Mouse (Mus musculus): ENCODE measurements at regions not wholly inside any gene's neighbourhood (a gene's known extent, or its start where the extent isn't known, plus 50 kb on each side); places are given as distances from the start of the nearest gene placed in this dataset.

GRCm38 (mm10) chr15:64532260-64533120 lies 285.0 kb upstream of the Gm21798 start:
- no peak for DNase-seq

- no peak for DNase-seq
Measured at GRCm38 (mm10) chr15:64533169-64533795, 284.2 kb upstream of the Gm21798 start.

- peak; percentile 17 for DNase-seq
Measured at GRCm38 (mm10) chr15:64534166-64534565, 283.3 kb upstream of the Gm21798 start.

GRCm38 (mm10) chr15:64535160-64535559 lies 282.3 kb upstream of the Gm21798 start:
- peak; percentile 9 for DNase-seq

- DNase-seq: no peak
Measured at GRCm38 (mm10) chr15:64541395-64541794, 276.1 kb upstream of the Gm21798 start.

- no peak for DNase-seq
Measured at GRCm38 (mm10) chr15:64542250-64542901, 275.1 kb upstream of the Gm21798 start.

- no peak for DNase-seq
Measured at GRCm38 (mm10) chr15:64542908-64543307, 274.6 kb upstream of the Gm21798 start.

- no peak for DNase-seq
Measured at GRCm38 (mm10) chr15:64546035-64546434, 271.5 kb upstream of the Gm21798 start.

- no peak for DNase-seq
Measured at GRCm38 (mm10) chr15:64557540-64557939, 260.0 kb upstream of the Gm21798 start.

- no peak for DNase-seq
Measured at GRCm38 (mm10) chr15:64558220-64558619, 259.3 kb upstream of the Gm21798 start.

- no peak for DNase-seq
Measured at GRCm38 (mm10) chr15:64562431-64563111, 254.9 kb upstream of the Gm21798 start.

- DNase-seq: no peak
Measured at GRCm38 (mm10) chr15:64564703-64565102, 252.8 kb upstream of the Gm21798 start.

- DNase-seq: no peak
Measured at GRCm38 (mm10) chr15:64576891-64577535, 240.5 kb upstream of the Gm21798 start.

- DNase-seq: peak; percentile 56
Measured at GRCm38 (mm10) chr15:64578991-64579390, 238.5 kb upstream of the Gm21798 start.

GRCm38 (mm10) chr15:64580481-64580880 lies 237.0 kb upstream of the Gm21798 start:
- DNase-seq: no peak

GRCm38 (mm10) chr15:64581046-64581445 lies 236.4 kb upstream of the Gm21798 start:
- DNase-seq: no peak

GRCm38 (mm10) chr15:64584129-64584528 lies 233.4 kb upstream of the Gm21798 start:
- DNase-seq: no peak

GRCm38 (mm10) chr15:64586776-64587175 lies 230.7 kb upstream of the Gm21798 start:
- DNase-seq: no peak

- no peak for DNase-seq
Measured at GRCm38 (mm10) chr15:64590092-64590881, 227.2 kb upstream of the Gm21798 start.

- no peak for DNase-seq
Measured at GRCm38 (mm10) chr15:64613503-64613902, 204.0 kb upstream of the Gm21798 start.

GRCm38 (mm10) chr15:64618471-64618870 lies 199.0 kb upstream of the Gm21798 start:
- no peak for DNase-seq

- no peak for DNase-seq
Measured at GRCm38 (mm10) chr15:64621876-64622275, 195.6 kb upstream of the Gm21798 start.
